Mouse (Mus musculus) forebrain, embryonic 14.5 days (tissue): ENCODE data around the gene Kcnh3. TPM values are rescaled to one million over a fixed set of nuclear protein-coding genes. Genes with fewer than 3 reads are reported as not detected.
"Not testable (repeated sequence)": the region's sequence is repeated elsewhere in the genome, so short reads cannot be mapped to it uniquely, and the experiment has no call there.

Experiments
- ATAC-seq: fragments of 200-750 bp; cut with Nextera tagmentation; 2 replicates; pipeline ENCODE4 v1.8.0; 2017; ENCODE audit warnings: mild to moderate bottlenecking, moderate library complexity
- DNase-seq: peaks from one replicate; pipeline ENCODE4 v3.0.0-alpha.2; 2015; ENCODE audit warnings: low spot score
- H3K27ac ChIP-seq: fragments of 300-500 bp; sonication (generic); 2 replicates; pipeline ENCODE4 v1.5.1; 2014; ENCODE audit warnings: low read depth, mild to moderate bottlenecking, control low read depth, low read length, moderate library complexity
- H3K27me3 ChIP-seq: fragments of 300-500 bp; sonication (generic); replicated peaks from 2 replicates; pipeline ENCODE4 v1.6.1; 2014; ENCODE audit warnings: low read length, control low read depth, mixed read lengths; ENCODE audit not compliant: control insufficient read depth, insufficient read depth
- H3K36me3 ChIP-seq: fragments of 300-500 bp; sonication (generic); 2 replicates; pipeline ENCODE4 v1.6.1; 2014; ENCODE audit warnings: low read length, control low read depth; ENCODE audit not compliant: control insufficient read depth, insufficient read depth
- H3K4me1 ChIP-seq: fragments of 300-500 bp; sonication (generic); 2 replicates; pipeline ENCODE4 v1.6.1; 2014; ENCODE audit warnings: antibody characterized with exemption, low read length, control low read depth; ENCODE audit not compliant: control insufficient read depth, insufficient read depth
- H3K4me2 ChIP-seq: fragments of 300-500 bp; sonication (generic); 2 replicates; pipeline ENCODE4 v1.6.1; 2014; ENCODE audit warnings: mild to moderate bottlenecking, control low read depth, low read length
- H3K4me3 ChIP-seq: fragments of 300-500 bp; sonication (generic); 2 replicates; pipeline ENCODE4 v1.5.1; 2014; ENCODE audit warnings: low read depth, low read length, control low read depth
- H3K9ac ChIP-seq: fragments of 300-500 bp; sonication (generic); 2 replicates; pipeline ENCODE4 v1.6.1; 2014; ENCODE audit warnings: mild to moderate bottlenecking, low read length, control low read depth, moderate library complexity
- H3K9me3 ChIP-seq: fragments of 300-500 bp; sonication (generic); replicated peaks from 2 replicates; pipeline ENCODE4 v1.6.1; 2016; ENCODE audit warnings: low read length, control low read depth, mixed read lengths; ENCODE audit not compliant: control insufficient read depth
- WGBS: fragments of 180-500 bp; shearing (Covaris S2); extraction: QIAGEN DNeasy Blood & Tissue Kit; methylation state at CpG from one replicate; pipeline ENCODE4 v1.1.7; 2014; 5-methylcytosine and 5-hydroxymethylcytosine counted together
- polyA plus RNA-seq: library from polyadenylated mRNA; unstranded; fragments of >200 nt; fragmentation: Nextera tagmentation; extraction: Ambion mirVana; gene quantifications from 2 replicates; pipeline ENCODE4 v1.2.1, GENCODE M21; 2014

The Kcnh3 gene
- polyA plus RNA-seq, 1 experiment from 2014 or later = 3.3 TPM

GRCm38 (mm10) chr15:99251111-99251510 lies 26.4 kb downstream of the Kcnh3 start:
- Histone ChIP-seq H3K4me2 (peak overlapping the region; percentile 64), H3K9ac (peak overlapping the region; percentile 69), H3K36me3 (peaks cover 32% of the 10 kb centered on the region), H3K4me3 (peak overlapping the region; percentile 59)
- H3K4me1 ChIP-seq, DNase-seq, H3K27me3 ChIP-seq, H3K9me3 ChIP-seq, H3K27ac ChIP-seq, ATAC-seq: not testable (repeated sequence)
- under 1% methylated on average over 14 of the region's 15 CpGs for WGBS

GRCm38 (mm10) chr15:99251626-99252380 lies 27.1 kb downstream of the Kcnh3 start, which contains the start of gene Mcrs1:
TSS of gene Mcrs1 (minus strand) at chr15:99251961.
- DNase-seq (peak; percentile 100), ATAC-seq (peak; percentile 96)
- Histone ChIP-seq H3K27ac (peak within 1 kb of the TSS; percentile 94), H3K27me3 (no peaks in the 10 kb centered on the region), H3K4me1 (no peaks in the 10 kb centered on the region; the same call in 1 of the 2 replicates), H3K36me3 (peaks cover 25% of the 10 kb centered on the region), H3K4me3 (peak within 1 kb of the TSS; percentile 59), H3K9ac (peak within 1 kb of the TSS; percentile 69), H3K9me3 (no peaks in the 10 kb centered on the region), H3K4me2 (peak within 1 kb of the TSS; percentile 75)
- under 1% methylated on average over 52 of the region's 52 CpGs for WGBS

GRCm38 (mm10) chr15:99252381-99253174 lies 27.9 kb downstream of the Kcnh3 start:
- H3K9ac ChIP-seq = peak overlapping the region; percentile 69
- ATAC-seq (peak; percentile 54), DNase-seq (peak; percentile 70)
- no peaks in the 10 kb centered on the region for H3K9me3 ChIP-seq
- H3K4me3 ChIP-seq = peak overlapping the region; percentile 59
- peaks cover 18% of the 10 kb centered on the region for H3K36me3 ChIP-seq
- H3K4me1 ChIP-seq = no peaks in the 10 kb centered on the region; the same call in 1 of the 2 replicates
- H3K4me2 ChIP-seq = peak overlapping the region; percentile 75
- peak overlapping the region; percentile 94 for H3K27ac ChIP-seq
- H3K27me3 ChIP-seq = no peaks in the 10 kb centered on the region
- WGBS = 5% methylated on average over 22 of the region's 22 CpGs

- H3K9ac ChIP-seq, DNase-seq, ATAC-seq, H3K27ac ChIP-seq, H3K4me1 ChIP-seq, H3K27me3 ChIP-seq, H3K4me3 ChIP-seq, H3K9me3 ChIP-seq: not testable (repeated sequence)
- Histone ChIP-seq H3K36me3 (peaks cover 12% of the 10 kb centered on the region), H3K4me2 (peak overlapping the region; percentile 75)
- WGBS = 41% methylated on average over 2 of the region's 2 CpGs
These were observed 28.5 kb downstream of the Kcnh3 start for GRCm38 (mm10) chr15:99253175-99253479.

- peaks cover 6% of the 10 kb centered on the region; the same call in 1 of the 2 replicates for H3K36me3 ChIP-seq
- no peaks in the 10 kb centered on the region; the same call in 1 of the 2 replicates for H3K4me1 ChIP-seq
- H3K4me3 ChIP-seq = no peak overlapping the region
- ATAC-seq = no peak
- no peak overlapping the region for H3K27ac ChIP-seq
- WGBS = 93% methylated on average over 6 of the region's 6 CpGs
- DNase-seq = no peak
- no peak overlapping the region for H3K9ac ChIP-seq
- H3K9me3 ChIP-seq = no peaks in the 10 kb centered on the region
- H3K4me2 ChIP-seq = no peak overlapping the region
- H3K27me3 ChIP-seq = no peaks in the 10 kb centered on the region
These were observed 29.1 kb downstream of the Kcnh3 start for GRCm38 (mm10) chr15:99253772-99254171.

- Histone ChIP-seq H3K27me3 (no peaks in the 10 kb centered on the region), H3K36me3 (no peaks in the 10 kb centered on the region), H3K27ac (no peak overlapping the region), H3K9me3 (no peaks in the 10 kb centered on the region), H3K4me1 (no peaks in the 10 kb centered on the region; the same call in 1 of the 2 replicates), H3K9ac (no peak overlapping the region), H3K4me2 (no peak overlapping the region), H3K4me3 (no peak overlapping the region)
- ATAC-seq (no peak), DNase-seq (no peak)
- 87% methylated on average over 2 of the region's 2 CpGs for WGBS
These were observed 29.9 kb downstream of the Kcnh3 start for GRCm38 (mm10) chr15:99254477-99255005.

GRCm38 (mm10) chr15:99255241-99255749 lies 30.6 kb downstream of the Kcnh3 start:
- DNase-seq = no peak
- no peaks in the 10 kb centered on the region for H3K9me3 ChIP-seq
- no peaks in the 10 kb centered on the region for H3K27me3 ChIP-seq
- H3K4me2 ChIP-seq = no peak overlapping the region
- H3K9ac ChIP-seq = no peak overlapping the region
- no peak overlapping the region for H3K4me3 ChIP-seq
- H3K36me3 ChIP-seq = no peaks in the 10 kb centered on the region
- no peak overlapping the region for H3K27ac ChIP-seq
- ATAC-seq = no peak
- no peaks in the 10 kb centered on the region; the same call in 1 of the 2 replicates for H3K4me1 ChIP-seq
- 92% methylated on average over 6 of the region's 6 CpGs for WGBS

- Histone ChIP-seq H3K27me3 (no peaks in the 10 kb centered on the region), H3K9me3 (no peaks in the 10 kb centered on the region), H3K4me2 (peak overlapping the region; percentile 39; the same call in 1 of the 2 replicates), H3K36me3 (no peaks in the 10 kb centered on the region), H3K27ac (no peak overlapping the region), H3K9ac (no peak overlapping the region), H3K4me1 (no peaks in the 10 kb centered on the region), H3K4me3 (no peak overlapping the region)
- ATAC-seq (peak; percentile 44), DNase-seq (no peak)
- 70% methylated on average over 8 of the region's 8 CpGs for WGBS
These were observed 34.6 kb downstream of the Kcnh3 start for GRCm38 (mm10) chr15:99259167-99259729.
